Mouse (Mus musculus) WW6 (cell line): ENCODE measurements around the gene Plcb4.

Source experiments
- DNase-seq: peaks from one replicate; pipeline ENCODE4 v3.0.0-alpha.2; 2013; ENCODE audit warnings: low read depth, low spot score

The Plcb4 gene

GRCm38 (mm10) chr2:136000933-136001332, 342.1 kb downstream of the Plcb4 start:
- no peak for DNase-seq

- no peak for DNase-seq
Measured at GRCm38 (mm10) chr2:136002118-136002517, 343.3 kb downstream of the Plcb4 start.

- no peak for DNase-seq
Measured at GRCm38 (mm10) chr2:136003836-136004235, 345.0 kb downstream of the Plcb4 start.

GRCm38 (mm10) chr2:136006280-136006679, 347.5 kb downstream of the Plcb4 start:
- DNase-seq, result no peak

GRCm38 (mm10) chr2:136012759-136013158, 353.9 kb downstream of the Plcb4 start:
- no peak for DNase-seq

GRCm38 (mm10) chr2:136048464-136048863, 389.7 kb downstream of the Plcb4 start:
- no peak for DNase-seq

GRCm38 (mm10) chr2:136050793-136051615, 392.2 kb downstream of the Plcb4 start:
- DNase-seq, result no peak

- DNase-seq, result no peak
Measured at GRCm38 (mm10) chr2:136051688-136052289, 393.0 kb downstream of the Plcb4 start, which contains the start of gene Lamp5. Gene Lamp5 (plus strand): TSS chr2:136052239.

GRCm38 (mm10) chr2:136057861-136058331, 399.1 kb downstream of the Plcb4 start:
- no peak for DNase-seq

GRCm38 (mm10) chr2:136058398-136058797, 399.6 kb downstream of the Plcb4 start:
- no peak for DNase-seq

- DNase-seq, result no peak
Measured at GRCm38 (mm10) chr2:136059029-136059669, 400.3 kb downstream of the Plcb4 start.
